ENCODE assay signal across 19 mouse cellular contexts in genomic region chr5:101851133-101851532, GRCm38 (mm10).
A peak's percentile ranks its signal among the peaks of the same experiment; 100 is the strongest.
DNase-seq lines count a peak whose midpoint lies in the region; ATAC-seq and TF ChIP-seq lines count a peak whose summit lies in the region.
"Had no signal": no experiment of that assay in that cellular context is flagged by ENCODE, and none has a peak within 500 bp of the region (broad histone marks: within the 10 kb centered on the region; RNA-seq: fewer than 3 reads in every experiment).

No protein-coding gene starts in this region.

- H3K36me3 ChIP-seq in ES-Bruce4 (ENCODE audit: control insufficient read depth, insufficient read depth, low read length, poor library complexity, severe bottlenecking): peaks cover 3% of the 10 kb centered on the region; the same call in 1 of the 2 replicates
- peaks cover 98% of the 10 kb centered on the region for H3K36me3 ChIP-seq in liver, embryonic 13.5 days
- peaks cover 84% of the 10 kb centered on the region for H3K36me3 ChIP-seq in liver, postnatal 0 days (replicated peaks; ENCODE audit: insufficient read depth, low read length)

- 41% methylated on average over 7 of the region's 7 CpGs for WGBS in liver, embryonic 13.5 days (ENCODE audit: insufficient replicate concordance)
- 77% methylated on average over 7 of the region's 7 CpGs for WGBS in liver, postnatal 0 days (ENCODE audit: insufficient replicate concordance)

- no peak overlapping the region for H3K9ac ChIP-seq in ES-Bruce4 (ENCODE audit: low read depth, poor library complexity, severe bottlenecking)
- no peak overlapping the region for H3K9ac ChIP-seq in liver, embryonic 13.5 days
- H3K9ac ChIP-seq in liver, postnatal 0 days (replicated peaks): no peak overlapping the region
- H3K9ac ChIP-seq: embryonic facial prominence, embryonic 12.5 days; forebrain, embryonic 13.5 days; forebrain, postnatal 0 days; heart, embryonic 12.5 days; hindbrain, embryonic 15.5 days had no signal

- ATAC-seq in liver, embryonic 13.5 days (ENCODE audit: low read depth): peak; percentile 73
- ATAC-seq in liver, postnatal 0 days: peak; percentile 33
- ATAC-seq: forebrain, embryonic 13.5 days; forebrain, postnatal 0 days; Patski had no signal

- peaks cover 14% of the 10 kb centered on the region for H3K4me1 ChIP-seq in ES-Bruce4 (ENCODE audit: control insufficient read depth, insufficient read depth, low read length)
- peaks cover 18% of the 10 kb centered on the region for H3K4me1 ChIP-seq in liver, embryonic 13.5 days (replicated peaks)
- no peaks in the 10 kb centered on the region for H3K4me1 ChIP-seq in liver, postnatal 0 days (ENCODE audit: insufficient read depth)
- H3K4me1 ChIP-seq: embryonic facial prominence, embryonic 12.5 days; forebrain, embryonic 13.5 days; heart, embryonic 12.5 days; hindbrain, embryonic 15.5 days had no signal

- H3K27me3 ChIP-seq in ES-Bruce4 (ENCODE audit: control insufficient read depth, insufficient read depth, low read length, poor library complexity, severe bottlenecking): no peaks in the 10 kb centered on the region
- no peaks in the 10 kb centered on the region for H3K27me3 ChIP-seq in liver, embryonic 13.5 days
- H3K27me3 ChIP-seq in liver, postnatal 0 days (ENCODE audit: insufficient read depth, low read length): no peaks in the 10 kb centered on the region
- H3K27me3 ChIP-seq: embryonic facial prominence, embryonic 12.5 days; forebrain, embryonic 13.5 days; heart, embryonic 12.5 days; hindbrain, embryonic 15.5 days; Patski had no signal

- peak overlapping the region; percentile 9; the same call in 1 of the 2 replicates for H3K4me3 ChIP-seq in ES-Bruce4 (ENCODE audit: low read depth, low read length)
- no peak overlapping the region for H3K4me3 ChIP-seq in liver, embryonic 13.5 days (replicated peaks)
- no peak overlapping the region for H3K4me3 ChIP-seq in liver, postnatal 0 days (ENCODE audit: low read depth, low read length)
- H3K4me3 ChIP-seq: embryonic facial prominence, embryonic 12.5 days; forebrain, embryonic 13.5 days; heart, embryonic 12.5 days; hindbrain, embryonic 15.5 days had no signal

- H3K9me3 ChIP-seq in ES-Bruce4 (replicated peaks; ENCODE audit: control insufficient read depth, insufficient read depth, low read length, poor library complexity, severe bottlenecking): no peaks in the 10 kb centered on the region
- H3K9me3 ChIP-seq in liver, embryonic 13.5 days (replicated peaks): no peaks in the 10 kb centered on the region
- no peaks in the 10 kb centered on the region for H3K9me3 ChIP-seq in liver, postnatal 0 days (ENCODE audit: low read length)
- H3K9me3 ChIP-seq: embryonic facial prominence, embryonic 12.5 days; forebrain, embryonic 13.5 days; heart, embryonic 12.5 days; hindbrain, embryonic 15.5 days had no signal

- DNase-seq in ZHBTc4 (ENCODE audit: low read depth, low spot score): peak; percentile 51
- peak; percentile 22 for DNase-seq in liver, embryonic 13.5 days
- no peak for DNase-seq in liver, postnatal 0 days
- no peak for DNase-seq in kidney, postnatal 36 days
- DNase-seq in gastrocnemius, adult 18-20 months (ENCODE audit: low spot score): no peak
- no peak for DNase-seq in thymus, postnatal 4 days
- DNase-seq in adrenal gland, adult 18-20 months (ENCODE audit: low spot score in 2 of 2): no peak
- DNase-seq: adrenal gland, adult 8-10 months; adrenal gland, postnatal 36 days; cerebellum, adult 8-10 months; cerebellum, postnatal 14 days; forebrain, postnatal 0 days; heart, postnatal 36 days had no signal

- no peak for TF ChIP-seq EP300 in ES-Bruce4 (IDR thresholded peaks at IDR 0.05; ENCODE audit: insufficient read depth, low read depth, low read length)
- no peak for TF ChIP-seq EP300 in liver, postnatal 0 days (IDR thresholded peaks at IDR 0.05; ENCODE audit: low read depth)

- no peak overlapping the region for H3K27ac ChIP-seq in ES-Bruce4 (ENCODE audit: insufficient read depth, low read length)
- 0 out of 2 replicates have a peak overlapping the region, but pooled peaks have one; percentile 53 for H3K27ac ChIP-seq in liver, embryonic 13.5 days
- no peak overlapping the region for H3K27ac ChIP-seq in liver, postnatal 0 days (ENCODE audit: low read depth)
- H3K27ac ChIP-seq: embryonic facial prominence, embryonic 12.5 days; forebrain, embryonic 13.5 days; hindbrain, embryonic 15.5 days had no signal

- no peak overlapping the region for H3K4me2 ChIP-seq in liver, embryonic 13.5 days
- H3K4me2 ChIP-seq in liver, postnatal 0 days (ENCODE audit: low read depth, low read length): no peak overlapping the region
- H3K4me2 ChIP-seq: embryonic facial prominence, embryonic 12.5 days; forebrain, embryonic 13.5 days; heart, embryonic 12.5 days; hindbrain, embryonic 15.5 days had no signal

- TF ChIP-seq POLR2A in ES-Bruce4 (IDR thresholded peaks at IDR 0.05; ENCODE audit: insufficient read depth, low read length): no peak

- no peak for TF ChIP-seq CTCF in ES-Bruce4 (IDR thresholded peaks at IDR 0.05; ENCODE audit: low read depth, low read length)
- TF ChIP-seq CTCF in liver, postnatal 0 days (IDR thresholded peaks at IDR 0.05; ENCODE audit: low read depth): no peak

Comparison
In these comparisons a context has a peak if more than half of its experiments do, and no peak if none do; other contexts are left out.
1. DNase-seq: peak in ZHBTc4 (single experiment) and liver, embryonic 13.5 days (single experiment); none in liver, postnatal 0 days (single experiment), kidney, postnatal 36 days (0 of 2), gastrocnemius, adult 18-20 months (single experiment), thymus, postnatal 4 days (single experiment) and adrenal gland, adult 18-20 months (0 of 2).